Mouse (Mus musculus) brain, embryonic 14.5 days (tissue): Measurements from ENCODE around the gene Prss38.
"Not testable (repeated sequence)": the region's sequence is repeated elsewhere in the genome, so short reads cannot be mapped to it uniquely, and the experiment has no call there.

Source experiments
- CTCF ChIP-seq: fragments of 200-500 bp; IDR thresholded peaks from 2 replicates; pipeline ENCODE4 v1.5.1; 2012; ENCODE audit warnings: inconsistent platforms, mild to moderate bottlenecking, moderate library complexity, borderline replicate concordance; ENCODE audit not compliant: insufficient read depth, insufficient read length; ENCODE audit errors: extremely low read depth
- POLR2A ChIP-seq: fragments of 200-500 bp; IDR thresholded peaks from 2 replicates; pipeline ENCODE4 v1.6.1; 2012; ENCODE audit warnings: mild to moderate bottlenecking, inconsistent platforms, borderline replicate concordance; ENCODE audit not compliant: poor library complexity, insufficient read depth, insufficient read length, severe bottlenecking; ENCODE audit errors: extremely low read depth

DNA sequence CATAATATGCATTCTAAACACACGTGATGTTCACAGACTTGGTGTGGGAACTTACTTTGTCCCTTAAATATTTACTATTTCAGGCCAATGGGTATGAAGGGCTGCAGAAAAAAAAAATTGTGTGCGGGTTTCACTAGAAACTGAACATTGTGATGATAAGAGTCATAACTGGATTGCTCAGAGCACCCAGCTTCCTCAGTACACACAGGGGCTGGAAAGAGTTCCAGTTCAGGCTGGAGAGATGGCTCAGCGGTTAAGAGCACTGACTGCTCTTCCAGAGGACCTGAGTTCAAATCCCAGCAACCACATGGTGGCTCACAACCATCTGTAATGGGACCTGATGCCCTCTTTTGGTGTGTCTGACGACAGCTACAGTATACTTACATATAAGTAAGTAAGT lies 7.5 kb downstream of the Prss38 start:
- TF ChIP-seq POLR2A, CTCF: not testable (repeated sequence)
